Mouse (Mus musculus): ENCODE results near the gene Lgi1. TPM values are rescaled to one million over a fixed set of nuclear protein-coding genes. Genes with fewer than 3 reads are reported as not detected.

Lgi1 gene
- polyA plus RNA-seq, 1 experiment from 2014 or later = 0.64 TPM

DNA sequence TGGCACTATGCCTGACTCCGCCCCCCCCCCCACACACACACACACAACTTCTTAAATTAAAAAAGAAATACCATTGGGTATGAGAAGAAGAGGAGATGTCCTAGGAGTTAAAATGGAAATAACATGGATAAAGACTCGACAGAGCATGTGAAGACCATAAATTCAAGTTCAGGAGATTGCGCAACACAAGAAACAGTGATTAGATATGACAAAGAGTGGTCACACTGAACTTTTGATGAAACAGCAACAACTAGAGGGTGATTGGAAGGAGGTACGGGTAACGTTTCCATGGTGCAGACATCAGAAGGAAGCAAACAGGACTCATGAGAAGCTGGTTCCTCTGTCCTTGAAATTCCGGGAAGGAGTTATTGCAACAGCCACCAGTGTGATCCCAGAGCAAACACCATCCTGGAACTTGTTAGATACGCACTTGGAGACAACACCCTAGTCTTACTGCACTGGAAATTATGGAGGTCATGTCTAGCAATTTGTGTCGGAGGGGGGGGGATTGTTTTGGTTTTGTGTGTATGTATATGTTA is 22.0 kb upstream of the Lgi1 start:
- Histone ChIP-seq H3K9me3 (no peaks in the 10 kb centered on the region), H3K27me3 (replicated peaks) (no peaks in the 10 kb centered on the region), H3K4me2 (replicated peaks) (no peak overlapping the region), H3K9ac (no peak overlapping the region), H3K4me3 (replicated peaks) (no peak overlapping the region), H3K36me3 (no peaks in the 10 kb centered on the region), H3K27ac (no peak overlapping the region), H3K4me1 (replicated peaks) (0 out of 2 replicates have a peak, but pooled peaks cover 3% of the 10 kb centered on the region)
- WGBS = 65% methylated on average over 8 of the region's 8 CpGs
- ATAC-seq = peak; percentile 66

DNA sequence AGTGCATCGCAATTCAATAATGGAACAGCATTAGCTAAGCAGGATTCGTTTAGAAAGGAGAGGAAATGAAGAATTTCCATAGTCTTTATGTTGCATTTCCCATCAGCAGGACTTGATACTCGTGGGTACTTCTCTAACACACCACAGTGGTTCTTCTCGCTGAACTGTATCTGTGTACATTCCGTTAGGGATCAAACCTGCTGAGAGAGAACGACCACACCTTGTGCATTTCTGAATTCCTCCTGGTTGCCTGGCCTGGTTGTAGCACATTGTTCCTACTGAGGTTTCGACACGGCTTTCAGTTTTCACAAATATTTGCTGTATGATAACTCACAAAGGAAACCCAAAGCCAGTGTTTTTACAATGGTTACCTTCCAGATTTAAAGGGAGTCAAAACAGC is 19.6 kb upstream of the Lgi1 start:
- Histone ChIP-seq H3K27ac (no peak overlapping the region), H3K9ac (no peak overlapping the region), H3K9me3 (no peaks in the 10 kb centered on the region), H3K4me2 (replicated peaks) (no peak overlapping the region), H3K4me3 (replicated peaks) (no peak overlapping the region), H3K27me3 (replicated peaks) (no peaks in the 10 kb centered on the region), H3K36me3 (no peaks in the 10 kb centered on the region), H3K4me1 (replicated peaks) (no peaks in the 10 kb centered on the region)
- ATAC-seq = no peak
- 57% methylated on average over 8 of the region's 8 CpGs for WGBS

DNA sequence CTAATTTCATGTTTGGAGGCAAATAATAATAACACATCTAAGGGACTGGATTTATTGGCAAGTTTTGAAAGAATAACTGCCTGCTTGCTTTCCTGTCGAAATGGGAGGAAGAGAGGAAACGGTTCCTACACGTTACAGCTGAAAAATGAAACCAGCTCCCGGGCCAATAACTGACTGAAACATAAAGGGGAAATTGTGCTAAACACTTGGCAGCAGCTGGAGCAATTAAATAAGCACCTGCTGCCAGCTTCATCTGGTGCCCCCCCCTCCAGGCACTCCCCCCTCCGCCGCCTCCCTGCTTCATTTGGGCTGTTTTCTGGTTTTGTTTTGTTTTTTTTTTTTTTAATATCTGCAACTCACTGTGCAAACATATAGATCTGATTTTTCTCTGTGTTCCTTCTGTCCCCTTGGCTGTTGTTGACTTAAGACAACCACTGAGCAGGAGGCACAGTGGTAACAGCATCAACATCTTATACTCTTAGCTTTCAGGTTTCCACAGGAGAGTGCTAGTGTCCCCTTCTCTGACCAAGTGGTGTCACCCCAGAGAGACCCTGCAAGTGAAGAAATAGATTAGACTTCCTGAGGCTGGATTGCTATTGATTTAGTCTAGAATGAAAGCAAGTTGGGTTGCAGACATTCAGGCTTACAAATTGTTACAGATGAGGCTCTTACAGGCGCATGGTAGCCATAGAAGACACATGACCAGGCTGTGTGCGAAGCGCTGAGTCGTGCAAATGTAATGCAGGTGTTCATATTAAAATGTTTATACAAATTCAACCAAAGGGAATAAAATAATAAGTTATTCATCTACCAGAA is 18.8 kb upstream of the Lgi1 start:
- Histone ChIP-seq H3K4me3 (replicated peaks) (no peak overlapping the region), H3K9ac (no peak overlapping the region), H3K27ac (no peak overlapping the region), H3K9me3 (no peaks in the 10 kb centered on the region), H3K27me3 (replicated peaks) (no peaks in the 10 kb centered on the region), H3K4me2 (replicated peaks) (no peak overlapping the region), H3K36me3 (no peaks in the 10 kb centered on the region), H3K4me1 (replicated peaks) (no peaks in the 10 kb centered on the region)
- ATAC-seq = no peak
- WGBS = 51% methylated on average over 10 of the region's 10 CpGs

DNA sequence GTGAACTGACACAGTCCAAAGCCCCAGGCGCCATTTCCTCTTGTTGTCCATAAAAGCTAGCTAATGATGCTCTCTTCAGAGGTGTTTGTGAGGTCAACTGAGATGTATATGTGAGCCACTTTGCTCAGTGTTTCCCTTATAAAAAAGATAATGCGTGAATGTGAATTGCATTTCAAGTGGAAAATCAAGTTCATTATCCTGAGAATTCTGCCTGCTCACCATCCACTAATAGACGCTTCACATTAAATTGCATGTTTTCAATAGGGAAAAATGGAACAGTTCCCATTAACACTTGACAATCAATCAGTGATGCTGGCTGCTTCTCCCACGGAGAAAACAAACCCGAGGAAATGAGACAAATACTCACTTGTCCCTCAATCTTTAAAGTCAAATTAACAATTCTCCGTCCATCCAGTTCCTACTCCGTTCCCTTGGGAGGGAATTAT is 18.1 kb upstream of the Lgi1 start:
- H3K36me3 ChIP-seq = no peaks in the 10 kb centered on the region
- 78% methylated on average over 7 of the region's 7 CpGs for WGBS
- no peak for ATAC-seq
- H3K4me2 ChIP-seq (replicated peaks) = no peak overlapping the region
- H3K9me3 ChIP-seq = no peaks in the 10 kb centered on the region
- H3K9ac ChIP-seq = no peak overlapping the region
- no peak overlapping the region for H3K4me3 ChIP-seq (replicated peaks)
- no peak overlapping the region for H3K27ac ChIP-seq
- H3K4me1 ChIP-seq (replicated peaks) = no peaks in the 10 kb centered on the region
- no peaks in the 10 kb centered on the region for H3K27me3 ChIP-seq (replicated peaks)

DNA sequence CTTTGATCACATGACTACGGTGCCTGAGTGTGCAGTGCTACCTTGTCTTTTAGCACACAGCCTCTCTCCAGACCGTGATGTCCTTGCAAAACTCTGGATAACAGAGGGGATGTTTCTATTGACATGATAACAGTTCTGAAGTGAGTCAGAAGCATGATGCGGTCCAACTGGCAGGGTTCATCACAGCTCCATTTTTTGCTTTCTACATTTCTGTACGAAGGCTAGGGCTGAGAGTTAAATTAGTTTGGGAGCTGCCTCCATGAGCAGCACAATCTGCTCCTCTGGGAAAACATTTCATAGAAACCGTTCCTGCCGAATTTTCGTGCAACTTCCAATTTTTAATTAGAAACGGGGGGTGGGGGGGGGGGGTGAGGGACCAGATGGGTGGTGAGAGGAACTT is 14.7 kb upstream of the Lgi1 start:
- ATAC-seq = no peak
- no peaks in the 10 kb centered on the region for H3K36me3 ChIP-seq
- H3K9me3 ChIP-seq = no peaks in the 10 kb centered on the region
- H3K27me3 ChIP-seq (replicated peaks) = no peaks in the 10 kb centered on the region
- no peaks in the 10 kb centered on the region for H3K4me1 ChIP-seq (replicated peaks)
- no peak overlapping the region for H3K27ac ChIP-seq
- H3K4me2 ChIP-seq (replicated peaks) = no peak overlapping the region
- 75% methylated on average over 8 of the region's 8 CpGs for WGBS
- no peak overlapping the region for H3K4me3 ChIP-seq (replicated peaks)
- H3K9ac ChIP-seq = no peak overlapping the region

DNA sequence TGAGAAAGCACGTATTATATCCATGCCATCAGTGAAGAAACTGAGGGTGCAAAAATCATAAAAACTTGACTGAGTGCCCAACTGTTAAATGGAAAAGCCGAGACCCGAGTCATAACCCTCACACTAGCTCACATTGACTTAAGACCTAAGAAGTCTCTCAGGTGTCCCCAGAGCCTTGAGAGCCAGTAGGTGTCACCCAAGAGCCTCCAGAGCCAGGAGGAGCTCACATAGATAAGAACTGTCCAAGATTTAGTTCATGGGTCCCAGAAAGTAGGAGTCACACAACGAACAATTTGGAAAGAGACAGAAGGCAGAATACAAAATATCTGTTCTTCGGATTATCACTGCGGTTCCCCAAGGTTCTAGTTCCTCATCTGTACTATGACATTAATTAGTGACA is 10.5 kb upstream of the Lgi1 start:
- Histone ChIP-seq H3K4me3 (replicated peaks) (no peak overlapping the region), H3K36me3 (no peaks in the 10 kb centered on the region), H3K27me3 (replicated peaks) (no peaks in the 10 kb centered on the region), H3K4me1 (replicated peaks) (no peaks in the 10 kb centered on the region), H3K4me2 (replicated peaks) (no peak overlapping the region), H3K27ac (no peak overlapping the region), H3K9me3 (no peaks in the 10 kb centered on the region), H3K9ac (no peak overlapping the region)
- 60% methylated on average over 6 of the region's 6 CpGs for WGBS
- ATAC-seq = peak; percentile 70; the same call in 1 of the 2 replicates

DNA sequence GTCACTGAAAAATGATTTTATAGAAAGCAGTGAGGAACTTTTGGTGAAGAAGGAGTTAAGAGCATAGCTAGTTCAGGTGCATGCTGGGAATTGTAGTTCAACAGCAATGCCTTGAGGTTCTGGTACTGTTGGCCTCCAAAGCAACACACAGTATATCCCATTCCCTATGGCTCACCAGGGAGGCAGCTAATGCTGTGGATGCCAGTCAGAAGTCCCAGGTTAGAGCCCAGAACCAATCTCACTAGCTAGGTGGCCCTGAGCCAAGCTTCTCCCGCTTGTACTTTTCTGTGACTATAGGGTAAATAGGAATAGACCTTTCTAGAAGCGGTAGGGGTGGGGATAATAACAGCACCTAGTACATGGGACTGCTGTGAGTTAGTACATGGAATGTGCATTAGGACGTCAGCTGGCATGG is 5.7 kb upstream of the Lgi1 start:
- WGBS = 75% methylated on average over 3 of the region's 3 CpGs
- no peaks in the 10 kb centered on the region for H3K4me1 ChIP-seq (replicated peaks)
- ATAC-seq = no peak
- H3K4me2 ChIP-seq (replicated peaks) = no peak overlapping the region
- no peaks in the 10 kb centered on the region for H3K9me3 ChIP-seq
- no peak overlapping the region for H3K4me3 ChIP-seq (replicated peaks)
- H3K27me3 ChIP-seq (replicated peaks) = no peaks in the 10 kb centered on the region
- no peak overlapping the region for H3K9ac ChIP-seq
- H3K27ac ChIP-seq = no peak overlapping the region
- H3K36me3 ChIP-seq = no peaks in the 10 kb centered on the region

DNA sequence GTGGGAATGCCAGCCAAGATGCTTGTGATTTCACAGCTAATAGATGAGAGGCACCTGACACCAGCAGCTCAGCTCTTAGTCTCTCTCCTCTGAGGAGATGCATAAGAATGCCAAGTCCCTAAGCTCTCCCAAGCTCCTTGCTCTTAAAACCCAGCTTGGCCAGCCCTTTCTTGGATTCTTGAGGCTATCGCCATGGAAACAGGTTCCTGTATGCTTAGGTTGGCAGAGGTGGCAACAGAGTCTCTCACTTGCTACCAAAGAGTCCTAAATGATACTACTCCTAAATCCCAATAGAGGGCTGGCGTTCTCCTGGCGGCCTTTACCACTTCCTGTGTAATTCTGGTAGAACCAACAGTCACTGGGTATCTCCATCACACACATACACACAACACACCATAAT is 4.9 kb upstream of the Lgi1 start:
- H3K27me3 ChIP-seq (replicated peaks) = no peaks in the 10 kb centered on the region
- no peak overlapping the region for H3K4me3 ChIP-seq (replicated peaks)
- 78% methylated on average over 3 of the region's 3 CpGs for WGBS
- no peak overlapping the region for H3K27ac ChIP-seq
- H3K4me1 ChIP-seq (replicated peaks) = no peaks in the 10 kb centered on the region
- H3K36me3 ChIP-seq = no peaks in the 10 kb centered on the region
- H3K9me3 ChIP-seq = no peaks in the 10 kb centered on the region
- H3K9ac ChIP-seq = no peak overlapping the region
- no peak for ATAC-seq
- H3K4me2 ChIP-seq (replicated peaks) = no peak overlapping the region

DNA sequence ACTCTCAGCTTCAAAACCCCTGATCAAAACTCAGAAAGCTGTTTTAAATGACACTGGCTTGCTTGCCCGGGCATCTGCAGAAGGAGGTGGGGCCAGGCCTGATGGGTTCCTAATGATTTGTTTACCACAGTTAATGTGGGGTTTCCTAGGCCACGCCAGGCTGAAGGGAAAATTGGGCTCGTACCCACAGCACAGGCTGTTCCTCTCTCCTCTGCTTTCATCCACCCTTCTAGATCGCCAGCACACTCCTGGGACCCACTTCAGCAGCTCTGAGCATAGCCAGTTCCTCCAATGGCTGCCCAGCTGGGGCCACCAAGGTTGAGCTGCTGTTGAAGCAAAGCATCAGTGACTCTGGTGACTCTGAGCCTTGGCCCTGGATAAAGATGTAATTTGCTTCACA is 4.0 kb upstream of the Lgi1 start:
- no peak for ATAC-seq
- Histone ChIP-seq H3K4me1 (replicated peaks) (no peaks in the 10 kb centered on the region), H3K9me3 (no peaks in the 10 kb centered on the region), H3K4me2 (replicated peaks) (no peak overlapping the region), H3K9ac (no peak overlapping the region), H3K27ac (no peak overlapping the region), H3K36me3 (no peaks in the 10 kb centered on the region), H3K4me3 (replicated peaks) (no peak overlapping the region), H3K27me3 (replicated peaks) (no peaks in the 10 kb centered on the region)
- WGBS = 34% methylated on average over 4 of the region's 4 CpGs

DNA sequence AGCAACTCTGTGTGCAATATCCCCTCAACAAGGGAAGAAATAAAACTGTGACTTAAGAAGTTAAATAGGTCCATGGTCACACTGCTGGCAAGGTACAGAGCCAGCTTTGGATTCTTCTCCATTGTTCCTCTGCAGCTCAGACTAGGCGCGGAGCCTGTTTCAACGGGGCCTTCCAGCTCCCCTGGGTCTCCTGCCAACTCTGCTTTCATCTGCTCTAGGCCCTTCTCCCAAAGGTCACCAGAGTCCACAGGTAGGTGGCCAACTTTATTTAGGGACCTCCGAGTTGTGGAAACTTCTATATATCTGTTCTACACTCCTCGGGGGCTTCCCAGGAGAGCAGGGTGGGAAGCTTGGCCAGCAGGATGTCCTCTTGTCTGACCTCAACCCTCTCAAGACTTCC is 3.0 kb upstream of the Lgi1 start:
- no peaks in the 10 kb centered on the region for H3K4me1 ChIP-seq (replicated peaks)
- H3K9me3 ChIP-seq = no peaks in the 10 kb centered on the region
- H3K9ac ChIP-seq = no peak overlapping the region
- ATAC-seq = no peak
- 80% methylated on average over 5 of the region's 5 CpGs for WGBS
- no peaks in the 10 kb centered on the region for H3K27me3 ChIP-seq (replicated peaks)
- H3K4me2 ChIP-seq (replicated peaks) = no peak overlapping the region
- H3K36me3 ChIP-seq = no peaks in the 10 kb centered on the region
- no peak overlapping the region for H3K4me3 ChIP-seq (replicated peaks)
- H3K27ac ChIP-seq = no peak overlapping the region

DNA sequence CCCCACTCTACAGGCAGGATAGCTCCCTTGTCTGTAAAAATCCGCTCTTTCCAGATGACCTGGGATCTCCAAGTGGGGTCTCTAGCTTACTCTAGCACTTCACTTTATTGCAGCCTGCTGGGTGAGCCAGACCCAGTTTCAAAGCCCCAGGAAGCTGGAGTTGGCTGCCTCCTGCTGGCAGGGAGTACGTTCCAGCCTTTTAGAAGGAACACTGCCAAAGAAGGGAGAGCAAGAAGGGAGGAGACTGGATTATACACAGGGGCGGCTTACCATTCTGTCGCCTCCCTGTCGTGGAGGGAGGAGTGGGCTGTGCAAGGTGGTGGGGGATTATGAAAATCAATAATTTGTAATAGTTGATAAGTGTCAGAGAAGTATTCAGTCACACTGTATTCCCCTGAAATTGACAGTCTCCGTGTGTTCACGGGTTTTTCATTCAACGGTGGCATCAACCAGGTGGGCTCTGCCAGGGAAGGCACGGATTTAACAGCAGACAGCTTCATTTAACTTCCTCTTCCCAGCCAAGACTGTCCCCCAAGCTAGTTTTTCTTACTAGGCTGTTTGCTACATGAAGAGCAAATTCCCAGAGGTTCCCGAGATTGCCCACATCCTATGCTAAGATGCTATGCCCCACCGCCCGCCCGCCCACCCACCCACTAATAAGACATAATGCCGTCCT is 369 bp upstream of the Lgi1 start:
- 22% methylated on average over 14 of the region's 14 CpGs for WGBS
- no peak overlapping the region for H3K4me3 ChIP-seq (replicated peaks)
- H3K9ac ChIP-seq = no peak overlapping the region

DNA sequence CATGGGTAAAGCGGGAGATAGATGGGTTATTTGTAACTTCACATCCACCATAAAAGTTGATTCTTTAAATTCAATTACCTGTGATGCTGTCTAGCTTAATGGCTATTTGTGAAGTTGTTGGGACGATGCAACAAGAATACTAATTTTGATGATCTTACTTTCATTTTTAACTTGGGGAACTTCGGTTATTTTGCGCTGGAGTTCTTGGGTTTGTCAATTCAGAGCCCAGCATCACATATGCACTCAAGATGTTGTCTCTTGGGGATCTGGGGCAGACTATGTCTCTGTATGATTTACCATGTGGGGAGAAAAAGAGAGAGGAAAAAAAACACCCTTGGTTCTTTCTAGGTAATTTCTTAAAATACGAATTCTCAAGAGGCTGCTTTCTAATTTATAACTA is 1.4 kb downstream of the Lgi1 start:
- Histone ChIP-seq H3K4me2 (replicated peaks) (no peak overlapping the region), H3K36me3 (no peaks in the 10 kb centered on the region), H3K4me3 (replicated peaks) (no peak overlapping the region), H3K4me1 (replicated peaks) (no peaks in the 10 kb centered on the region), H3K9ac (no peak overlapping the region), H3K27me3 (replicated peaks) (no peaks in the 10 kb centered on the region), H3K9me3 (no peaks in the 10 kb centered on the region), H3K27ac (no peak overlapping the region)
- no peak for ATAC-seq
- WGBS = 84% methylated on average over 5 of the region's 5 CpGs

More for the DNA sequence above, 369 bp upstream of the Lgi1 start:
- Histone ChIP-seq H3K4me1 (replicated peaks) (no peaks in the 10 kb centered on the region), H3K9me3 (no peaks in the 10 kb centered on the region), H3K27me3 (replicated peaks) (no peaks in the 10 kb centered on the region), H3K4me2 (replicated peaks) (peak overlapping the region; percentile 2), H3K27ac (no peak overlapping the region), H3K36me3 (no peaks in the 10 kb centered on the region)
- ATAC-seq = no peak
